Mouse (Mus musculus): ENCODE results near the gene Trim46. TPM values are rescaled to one million over a fixed set of nuclear protein-coding genes. Genes with fewer than 3 reads are reported as not detected.
"Not testable (repeated sequence)": the region's sequence is repeated elsewhere in the genome, so short reads cannot be mapped to it uniquely, and the experiment has no call there.

Trim46 gene
- total RNA-seq, 2 experiments from 2014 or later, result 3.4 to 4.9 TPM

DNA sequence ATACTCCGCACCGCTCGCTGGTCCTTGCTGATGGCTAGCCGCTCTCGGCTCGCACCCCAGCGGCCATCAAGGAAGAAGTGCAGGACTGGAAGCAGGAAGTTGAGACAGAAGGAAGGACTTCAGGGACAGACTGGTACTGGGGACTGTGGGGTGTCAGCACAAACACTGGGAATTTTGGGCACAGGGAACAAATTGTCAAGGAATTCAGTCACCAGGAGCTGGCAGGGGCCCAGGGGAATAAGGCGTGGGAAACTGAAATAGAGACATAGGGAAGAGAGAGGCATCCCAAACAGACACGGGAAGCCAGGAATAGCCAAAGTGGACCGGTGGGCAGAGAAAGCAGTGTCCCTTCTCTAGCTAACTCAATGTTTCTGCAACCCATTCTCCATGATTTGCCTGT is 9.6 kb downstream of the Trim46 start:
- DNase-seq (ENCODE audit: low spot score in 2 of 2), result no peak

DNA sequence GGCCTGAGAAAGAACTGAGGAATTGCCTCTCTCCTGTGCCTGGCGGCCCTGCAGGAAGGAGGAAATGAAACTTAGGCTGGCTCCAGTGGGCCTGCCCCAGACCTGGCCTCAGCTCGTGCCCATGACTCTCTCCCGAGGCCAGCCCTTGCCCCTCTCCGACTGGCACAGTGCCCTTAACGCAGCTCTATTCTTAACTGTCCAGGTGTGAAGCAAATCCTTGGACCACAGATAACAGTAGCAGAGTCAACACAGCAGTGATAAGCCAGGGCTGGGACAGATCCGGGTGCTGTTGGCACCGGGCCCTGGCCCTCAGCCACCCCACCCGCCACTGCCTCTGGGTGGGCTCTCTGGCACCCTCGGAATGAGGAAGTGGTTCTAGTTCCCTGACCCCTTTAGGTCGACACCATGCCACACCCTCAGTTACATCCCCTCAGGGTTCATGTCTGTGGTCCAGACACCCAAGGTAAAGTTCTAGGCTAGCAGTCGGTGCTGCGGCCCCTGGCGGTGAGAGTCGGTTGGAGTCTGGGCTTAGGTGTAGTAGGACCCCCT is 12.5 kb downstream of the Trim46 start:
- DNase-seq (ENCODE audit: low spot score in 2 of 2), result no peak

- no peak for DNase-seq (ENCODE audit: low spot score in 2 of 2)
These were observed 13.5 kb downstream of the Trim46 start for GRCm38 (mm10) chr3:89232614-89233013.

DNA sequence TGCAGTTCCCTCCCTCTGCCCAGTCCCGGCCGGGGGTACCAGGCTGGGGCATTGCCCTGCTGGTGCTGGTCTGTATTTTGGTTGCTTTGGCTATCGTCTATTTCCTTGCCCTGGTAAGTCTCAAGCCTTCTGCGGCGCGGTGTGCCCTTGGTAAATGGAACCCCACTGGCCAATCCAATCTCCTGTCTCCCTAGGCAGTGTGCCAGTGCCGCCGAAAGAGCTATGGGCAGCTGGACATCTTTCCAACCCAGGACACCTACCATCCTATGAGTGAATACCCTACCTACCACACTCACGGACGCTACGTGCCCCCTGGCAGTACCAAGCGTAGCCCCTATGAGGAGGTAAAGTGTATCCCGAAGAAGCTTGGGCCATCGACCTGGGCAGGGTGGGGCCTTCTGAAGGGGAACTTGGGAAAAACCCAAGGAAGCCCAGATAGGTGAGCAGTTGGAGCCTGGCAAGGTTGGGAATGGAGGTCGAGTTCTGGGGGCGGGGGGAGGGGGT is 14.3 kb downstream of the Trim46 start:
- DNase-seq (ENCODE audit: low spot score in 2 of 2), result no peak

DNA sequence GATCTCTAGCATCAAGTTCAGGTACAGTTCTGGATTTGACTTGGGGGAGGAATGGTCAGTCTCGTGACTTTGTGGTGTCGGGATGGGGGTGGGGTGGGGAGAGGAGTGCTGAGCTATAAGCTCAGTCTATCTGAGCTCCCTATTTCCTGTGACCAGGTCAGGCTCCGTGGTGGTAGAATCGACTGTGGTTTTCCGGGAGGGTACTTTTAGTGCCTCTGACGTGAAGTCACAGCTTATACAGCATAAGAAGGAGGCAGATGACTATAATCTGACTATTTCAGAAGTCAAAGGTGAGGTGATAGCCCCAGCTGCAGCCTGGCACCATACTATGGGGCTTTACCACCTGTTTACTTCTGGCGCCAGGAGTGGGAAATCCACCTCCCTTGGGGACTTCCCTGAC is 14.8 kb downstream of the Trim46 start:
- DNase-seq (ENCODE audit: low spot score in 2 of 2), result no peak

GRCm38 (mm10) chr3:89230561-89230960 is 15.5 kb downstream of the Trim46 start:
- DNase-seq (ENCODE audit: low spot score in 2 of 2), result no peak

DNA sequence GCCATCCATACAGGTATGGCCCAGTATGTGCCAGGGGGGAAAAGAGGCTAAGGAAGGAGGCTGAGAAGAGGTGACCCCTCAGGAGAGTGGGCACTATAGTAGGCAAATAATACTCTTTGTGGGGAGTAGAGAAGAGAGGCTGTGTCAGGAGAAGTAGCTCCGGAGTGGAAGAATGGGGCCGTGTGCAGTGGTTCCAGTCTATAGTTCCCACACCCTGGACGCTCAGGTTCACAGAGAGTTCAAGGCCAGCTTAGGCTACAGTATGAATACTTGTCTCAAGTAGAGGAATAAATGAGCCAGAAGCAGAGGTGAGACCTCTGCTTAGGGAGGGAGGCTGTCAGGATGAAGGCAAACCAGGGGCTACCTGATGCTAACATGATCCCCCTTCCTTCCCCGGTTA is 16.8 kb downstream of the Trim46 start:
- DNase-seq (ENCODE audit: low spot score in 2 of 2), result no peak

- no peak for DNase-seq (ENCODE audit: low spot score in 2 of 2)
These were observed 17.3 kb downstream of the Trim46 start, which contains the start of gene Muc1 for GRCm38 (mm10) chr3:89228836-89229235. TSS of gene Muc1 (plus strand) at chr3:89229057.

- peak; percentile 64 to 79 for DNase-seq (ENCODE audit: low spot score in 2 of 2)
These were observed 17.9 kb downstream of the Trim46 start for GRCm38 (mm10) chr3:89228180-89228549.

DNA sequence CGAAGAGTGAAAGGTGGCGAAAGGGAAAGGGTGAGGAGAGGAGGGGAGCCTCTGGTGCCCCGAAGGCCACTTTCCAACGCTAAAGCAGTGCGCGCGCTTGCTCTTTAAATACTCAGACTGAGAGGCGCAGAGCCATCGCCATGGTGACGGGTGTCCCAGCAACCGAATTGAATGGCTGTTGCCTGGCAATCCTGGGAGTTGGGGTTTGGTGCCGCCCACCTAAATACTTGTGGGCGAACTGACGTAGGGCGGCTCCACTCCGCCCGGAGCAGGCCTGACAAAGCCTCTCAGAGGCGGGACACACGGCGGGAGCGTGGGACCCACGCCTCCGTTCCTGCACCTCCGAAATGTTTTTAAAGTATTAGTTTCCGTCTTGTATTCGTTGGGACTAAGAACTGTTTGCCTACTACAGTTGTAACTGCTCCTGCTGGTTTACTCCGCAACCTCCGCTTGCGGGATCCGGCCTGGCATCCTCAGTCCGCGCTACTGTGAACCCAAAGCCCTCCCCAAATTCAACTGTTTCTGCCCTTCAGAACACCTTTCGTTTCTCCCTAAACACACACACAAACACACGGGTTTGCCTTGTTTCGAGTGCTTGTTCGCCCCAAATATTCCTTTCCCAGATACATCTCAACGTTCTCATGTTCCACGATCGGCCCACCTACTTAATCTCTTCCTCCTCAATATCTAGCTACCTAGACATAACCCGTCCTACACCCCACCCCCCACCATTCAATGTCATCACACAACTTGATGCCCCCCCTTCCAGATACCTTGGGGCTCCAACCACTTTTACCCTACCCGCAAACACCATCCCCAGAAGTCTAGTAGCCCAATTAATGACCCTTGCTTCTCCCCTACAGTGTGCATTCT is 18.6 kb downstream of the Trim46 start:
- DNase-seq (ENCODE audit: low spot score in 2 of 2), result peak; percentile 70 to 77

DNA sequence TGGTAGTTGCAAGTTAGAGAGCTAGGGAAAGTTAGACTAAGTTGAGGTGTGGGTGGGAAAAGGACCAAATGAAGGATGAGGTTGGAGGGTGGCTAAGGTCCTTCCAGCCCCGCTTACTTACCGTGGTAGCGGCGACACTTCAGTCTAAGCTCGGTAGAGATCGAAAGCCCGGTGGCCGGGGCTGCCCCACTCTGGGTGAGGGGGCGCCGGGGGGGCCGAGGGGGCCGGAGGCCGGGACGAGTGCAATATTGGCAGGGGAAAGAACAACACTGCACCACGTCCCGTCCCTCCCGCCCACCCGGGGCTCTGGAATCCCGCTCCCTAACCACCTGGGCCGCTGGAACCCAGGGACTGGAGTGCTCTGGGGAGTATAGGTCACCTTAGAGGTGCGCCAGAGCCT is 19.2 kb downstream of the Trim46 start, which contains the start of gene Mtx1:
Mtx1 (minus strand) TSS at position 189 of the 400 bp plus-strand sequence.
- DNase-seq (ENCODE audit: low spot score in 2 of 2), result no peak

DNA sequence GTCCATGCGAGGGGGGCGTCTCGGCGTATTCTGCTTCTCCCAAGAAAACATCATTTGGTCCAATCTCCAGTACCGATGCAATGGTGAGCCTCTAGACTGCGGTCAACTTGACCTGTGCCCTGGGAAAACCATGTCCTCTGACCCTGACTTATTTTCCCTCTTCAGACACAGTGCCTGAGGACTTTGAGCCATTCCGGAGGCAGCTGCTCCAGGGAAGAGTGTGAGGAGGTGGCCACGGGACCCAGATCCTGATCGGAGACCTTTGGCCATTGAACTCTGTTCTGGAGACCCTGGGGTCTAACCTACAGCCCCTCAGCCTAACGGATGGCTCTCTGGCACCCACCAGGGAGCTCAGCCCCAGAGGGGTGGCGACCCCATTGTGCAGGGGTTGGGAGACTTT is 19.7 kb downstream of the Trim46 start:
- no peak for DNase-seq (ENCODE audit: low spot score in 2 of 2)

DNA sequence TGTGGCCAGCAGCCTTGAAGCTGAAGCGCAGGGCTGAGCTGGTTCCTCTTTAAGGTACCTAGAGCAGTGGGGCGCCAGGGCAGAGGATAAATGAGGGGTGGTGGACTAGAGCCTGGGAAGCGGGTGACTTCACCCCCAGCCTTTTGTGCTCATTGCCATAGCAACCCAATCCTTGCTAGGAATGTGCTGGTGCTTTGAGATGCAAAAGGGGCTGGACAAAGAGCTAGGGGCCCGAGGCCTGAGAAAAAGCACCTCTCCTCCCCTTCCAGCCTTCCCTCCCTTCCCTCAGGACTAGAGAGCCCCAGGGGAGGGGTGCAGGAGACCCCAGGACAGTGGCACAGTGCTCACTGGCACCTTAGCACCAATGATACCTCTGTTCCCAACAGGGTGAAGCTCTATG is 20.2 kb downstream of the Trim46 start:
- no peak for DNase-seq (ENCODE audit: low spot score in 2 of 2)

DNA sequence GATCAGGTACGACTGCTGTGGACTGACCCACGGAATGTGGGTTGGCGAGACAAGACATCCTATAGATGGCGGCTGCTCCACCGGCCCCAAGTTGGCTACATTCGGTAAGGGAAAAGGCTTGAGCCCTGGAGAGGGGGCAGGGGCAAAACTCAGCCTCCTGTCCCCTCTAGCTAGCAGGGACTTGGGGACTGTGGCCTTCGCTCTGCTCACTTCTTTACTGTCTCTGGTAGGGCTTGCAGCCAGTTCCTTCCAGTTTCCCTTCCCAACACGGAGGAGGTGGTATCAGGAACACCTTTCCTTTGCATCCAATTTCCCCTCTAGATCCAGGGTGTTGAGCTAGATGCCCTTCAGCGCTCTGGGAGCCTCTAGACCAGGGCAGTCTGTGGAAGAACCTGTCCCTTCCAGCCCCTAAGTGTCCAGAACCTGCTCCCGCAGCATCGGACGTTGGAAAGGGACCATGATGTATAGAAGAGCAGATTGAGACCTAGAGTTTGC is 20.7 kb downstream of the Trim46 start:
- DNase-seq (ENCODE audit: low spot score in 2 of 2), result no peak

DNA sequence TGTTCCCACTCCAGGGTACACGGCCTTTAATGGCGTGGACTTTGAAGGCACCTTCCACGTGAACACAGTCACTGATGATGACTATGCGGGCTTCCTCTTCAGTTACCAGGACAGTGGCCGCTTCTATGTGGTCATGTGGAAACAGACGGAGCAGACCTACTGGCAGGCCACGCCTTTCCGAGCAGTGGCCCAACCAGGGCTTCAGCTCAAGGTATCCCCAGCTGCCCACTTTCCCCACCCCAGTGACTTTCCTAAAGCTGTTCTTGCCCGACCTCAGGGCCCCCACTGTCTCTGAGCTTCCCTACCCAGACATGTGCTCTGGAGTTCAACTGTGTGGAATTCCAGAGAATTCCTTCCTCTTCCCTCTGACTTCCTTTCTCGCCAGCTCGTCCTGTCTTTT is 21.3 kb downstream of the Trim46 start:
- DNase-seq (ENCODE audit: low spot score in 2 of 2), result no peak

- DNase-seq (ENCODE audit: low spot score in 2 of 2), result no peak
These were observed 24.9 kb downstream of the Trim46 start for GRCm38 (mm10) chr3:89221167-89221566.

- DNase-seq (ENCODE audit: low spot score in 2 of 2), result no peak
These were observed 26.6 kb downstream of the Trim46 start for GRCm38 (mm10) chr3:89219546-89219945.

DNA sequence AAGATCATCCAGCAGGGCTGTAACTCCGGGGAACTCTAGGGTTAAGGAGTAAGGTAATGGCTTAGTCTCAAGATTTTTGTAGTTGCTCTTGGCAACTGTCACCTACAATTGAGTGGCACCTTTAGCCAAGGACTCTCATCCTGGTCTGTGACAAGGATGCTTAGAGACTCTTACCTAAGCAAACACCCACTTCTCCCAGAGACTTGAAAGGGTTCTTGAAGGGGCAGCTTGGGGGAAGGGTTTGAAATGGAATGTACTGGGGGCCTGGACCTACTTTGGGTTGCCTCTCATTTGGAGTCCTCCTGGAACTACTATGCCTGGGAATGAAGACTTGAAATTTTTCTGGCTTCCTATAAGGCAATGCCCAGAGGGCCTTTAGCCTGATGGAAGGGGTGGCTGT is 27.8 kb downstream of the Trim46 start:
- no peak for DNase-seq (ENCODE audit: low spot score in 2 of 2)

GRCm38 (mm10) chr3:89216407-89216806 is 29.7 kb downstream of the Trim46 start:
- DNase-seq (ENCODE audit: low spot score in 2 of 2), result not testable (repeated sequence)

DNA sequence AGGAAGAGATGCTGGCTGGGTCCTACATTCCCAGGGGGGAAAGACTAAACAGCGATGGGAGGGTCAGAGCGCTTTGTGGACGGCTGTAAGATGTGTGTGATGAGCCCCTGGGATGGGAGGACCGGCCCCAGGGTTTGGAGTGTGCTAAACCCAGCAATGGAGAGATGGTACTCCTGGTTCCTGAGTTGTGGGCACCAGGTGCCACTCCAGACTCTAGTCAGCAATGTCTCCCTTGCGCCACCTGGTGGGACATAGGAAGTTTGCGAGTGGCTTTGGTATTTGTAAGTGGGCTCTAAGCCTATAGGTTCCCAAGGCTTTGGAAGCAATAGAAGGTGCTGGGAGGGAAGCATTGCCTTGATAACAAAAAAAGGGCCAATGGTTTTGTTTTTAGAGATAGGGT is 30.3 kb downstream of the Trim46 start:
- peak; percentile 50 to 62 for DNase-seq (ENCODE audit: low spot score in 2 of 2)

DNA sequence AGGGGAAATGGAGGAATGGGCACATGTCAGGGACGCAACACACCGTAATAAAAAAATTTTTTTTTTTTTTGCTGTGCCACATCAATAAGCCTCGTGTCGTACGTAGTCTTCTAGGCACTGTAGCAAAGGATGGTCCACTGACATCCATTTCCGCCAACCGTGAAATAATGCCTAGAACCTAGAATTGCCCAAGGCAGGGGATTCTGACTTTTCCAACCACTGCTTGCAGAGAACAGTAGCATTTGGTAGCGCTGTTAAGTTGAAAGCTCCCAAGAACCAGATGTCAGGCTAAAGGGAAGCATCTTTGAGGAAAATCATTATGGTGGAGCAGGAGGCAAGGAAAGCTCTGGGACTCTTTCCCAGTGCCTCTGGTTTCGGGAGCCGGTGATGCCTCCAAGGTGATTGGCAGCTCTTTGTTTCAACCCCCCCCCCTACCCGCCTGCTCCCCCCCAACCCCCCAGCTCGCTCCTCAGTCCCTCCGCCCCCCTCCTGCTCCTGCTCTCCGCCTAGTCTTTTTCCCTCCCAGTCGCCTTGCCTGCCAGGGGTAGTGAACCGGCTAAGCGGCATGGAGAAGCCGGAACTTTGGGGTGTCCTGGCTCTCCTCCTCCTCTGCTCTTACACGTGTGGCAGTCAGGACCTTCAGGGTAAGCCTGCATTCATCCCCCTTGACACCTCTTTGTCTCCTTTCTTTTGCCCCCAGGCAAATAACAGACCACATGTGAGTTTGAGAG is 31.3 kb downstream of the Trim46 start, which contains the start of gene Thbs3:
Thbs3 (plus strand) TSS at position 500 of the 731 bp plus-strand sequence.
- no peak for DNase-seq (ENCODE audit: low spot score in 2 of 2)

Data from adrenal gland, postnatal 4 days (tissue).